Mouse (Mus musculus) stomach, postnatal 0 days (tissue): ENCODE measurements at regions not wholly inside any gene's neighbourhood (a gene's known extent, or its start where the extent isn't known, plus 50 kb on each side); places are given as distances from the start of the nearest gene placed in this dataset.

Experiments used
- CTCF ChIP-seq: IDR thresholded peaks from 2 replicates; pipeline ENCODE4 v1.5.1; 2016; ENCODE audit warnings: antibody characterized with exemption, low read depth, mild to moderate bottlenecking, moderate library complexity
- EP300 ChIP-seq: optimal IDR thresholded peaks from 2 replicates; pipeline ENCODE3; 2016; ENCODE audit warnings: antibody characterized with exemption

GRCm38 (mm10) chr13:35501351-35502146 is 158.1 kb upstream of the Cdyl start:
- TF ChIP-seq EP300 (no peak), CTCF (no peak)
